Mouse (Mus musculus) lung, postnatal 10 days (tissue): ENCODE measurements around the gene Prkg1.

Source experiments
- DNase-seq: peaks from one replicate; pipeline ENCODE4 v3.0.0; 2021

The Prkg1 gene

GRCm38 (mm10) chr19:31621716-31622115 is 143.1 kb downstream of the Prkg1 start:
- no peak for DNase-seq

- no peak for DNase-seq
These were observed 148.0 kb downstream of the Prkg1 start for GRCm38 (mm10) chr19:31616830-31617229.

- DNase-seq, result no peak
These were observed 148.7 kb downstream of the Prkg1 start for GRCm38 (mm10) chr19:31616159-31616558.

DNA sequence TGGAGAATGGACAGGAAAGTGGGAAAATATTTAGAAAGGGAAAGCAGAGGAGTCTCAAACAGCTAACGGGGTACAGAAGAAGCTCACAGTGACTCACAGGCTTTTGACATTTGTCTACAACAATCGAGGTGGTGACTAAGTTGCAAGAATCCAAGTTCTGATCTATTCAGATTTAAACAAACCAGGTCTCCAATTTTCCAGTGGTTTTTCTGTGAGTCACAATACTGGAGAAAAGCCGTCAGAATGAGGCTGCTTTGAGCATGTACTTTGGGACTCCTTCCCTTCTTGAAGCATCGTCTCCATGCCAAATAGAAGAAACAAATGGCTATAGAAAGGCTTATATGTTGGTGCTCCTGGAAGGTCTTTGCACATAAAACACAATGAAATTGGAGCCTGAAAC is 151.7 kb downstream of the Prkg1 start:
- DNase-seq, result no peak

GRCm38 (mm10) chr19:31602578-31602977 is 162.3 kb downstream of the Prkg1 start:
- DNase-seq, result no peak

GRCm38 (mm10) chr19:31594011-31594410 is 170.8 kb downstream of the Prkg1 start:
- no peak for DNase-seq

GRCm38 (mm10) chr19:31590701-31591100 is 174.1 kb downstream of the Prkg1 start:
- no peak for DNase-seq

DNA sequence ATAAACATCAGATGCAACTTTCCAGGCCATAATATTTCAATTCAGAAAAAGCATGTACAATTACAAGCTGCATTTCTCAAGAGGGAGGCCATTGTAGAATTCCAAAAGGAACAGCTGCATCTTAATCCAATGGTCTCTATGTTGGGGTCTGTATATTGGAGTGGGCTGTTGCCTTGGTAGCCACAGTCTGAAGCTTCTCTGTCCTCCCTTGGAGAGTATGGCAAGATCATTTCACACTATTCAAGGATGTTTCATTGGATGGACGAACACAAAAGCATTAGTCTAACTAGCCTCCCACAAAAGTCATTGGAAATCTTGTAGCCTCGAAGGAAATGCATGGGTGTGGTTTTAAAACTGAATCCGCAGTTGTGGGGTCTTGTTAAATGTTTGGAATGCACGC is 187.7 kb downstream of the Prkg1 start:
- DNase-seq, result no peak

DNA sequence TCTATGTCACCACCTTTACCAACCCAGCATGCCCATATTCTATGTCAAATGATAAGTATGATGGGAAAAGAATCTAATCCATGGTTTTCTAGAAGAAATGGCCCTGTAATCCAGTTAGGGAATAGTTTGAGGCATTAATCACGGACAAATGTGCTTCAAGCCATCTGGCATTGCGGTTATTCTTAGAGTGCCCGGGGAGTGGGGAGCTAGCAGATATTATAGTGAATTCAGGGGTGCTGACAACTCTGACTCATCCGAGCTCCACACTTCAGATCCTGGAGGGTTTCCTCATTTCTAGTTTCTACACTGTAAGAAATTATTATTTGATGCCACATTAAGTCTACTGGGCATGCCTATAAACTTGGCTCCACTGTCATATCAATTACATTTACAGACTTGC is 200.5 kb downstream of the Prkg1 start:
- DNase-seq, result no peak

GRCm38 (mm10) chr19:31546063-31546462 is 218.8 kb downstream of the Prkg1 start:
- DNase-seq, result no peak

GRCm38 (mm10) chr19:31531249-31531740 is 233.5 kb downstream of the Prkg1 start:
- peak; percentile 45 for DNase-seq

- peak; percentile 65 for DNase-seq
These were observed 234.2 kb downstream of the Prkg1 start for GRCm38 (mm10) chr19:31530616-31531015.

GRCm38 (mm10) chr19:31529890-31530289 is 234.9 kb downstream of the Prkg1 start:
- DNase-seq, result no peak

GRCm38 (mm10) chr19:31514490-31514889 is 250.3 kb downstream of the Prkg1 start:
- DNase-seq, result no peak

DNA sequence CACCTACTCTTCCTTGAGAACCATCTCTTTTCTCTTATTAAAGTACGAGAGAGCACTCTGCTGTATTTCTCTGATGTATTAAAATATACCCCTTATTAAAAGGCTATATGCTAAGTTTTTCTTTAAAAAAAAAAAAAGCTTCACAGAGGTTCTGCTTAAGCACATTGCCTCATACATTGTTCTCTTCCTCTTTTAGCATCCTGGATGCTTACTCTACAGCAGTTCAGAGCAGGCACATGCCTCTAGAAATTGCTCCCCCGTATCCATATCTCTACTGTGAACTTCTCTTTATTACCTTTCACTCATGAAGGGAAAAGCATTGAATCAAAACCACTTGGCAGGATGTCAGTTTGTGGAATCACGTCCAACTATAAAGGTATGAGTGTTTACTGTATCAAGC is 257.0 kb downstream of the Prkg1 start:
- DNase-seq, result no peak

DNA sequence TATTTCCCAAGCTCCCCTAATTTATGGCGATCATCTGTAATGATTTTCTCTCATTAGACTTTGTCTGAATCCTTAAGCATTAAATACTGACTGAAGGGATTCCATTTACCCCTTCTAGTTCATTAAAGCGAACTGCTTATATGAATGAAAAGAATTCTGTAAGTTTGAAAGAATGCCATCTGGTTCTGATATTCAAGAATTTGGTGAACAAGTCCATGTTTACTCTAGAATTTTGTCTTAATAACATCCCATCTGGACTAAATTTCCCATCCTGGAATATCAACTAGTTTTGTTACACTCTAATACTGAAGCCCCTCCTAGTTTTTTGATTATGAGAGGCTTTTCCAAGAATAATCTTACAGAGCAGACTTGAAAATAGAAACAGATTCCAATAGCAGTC is 258.5 kb downstream of the Prkg1 start:
- no peak for DNase-seq

DNA sequence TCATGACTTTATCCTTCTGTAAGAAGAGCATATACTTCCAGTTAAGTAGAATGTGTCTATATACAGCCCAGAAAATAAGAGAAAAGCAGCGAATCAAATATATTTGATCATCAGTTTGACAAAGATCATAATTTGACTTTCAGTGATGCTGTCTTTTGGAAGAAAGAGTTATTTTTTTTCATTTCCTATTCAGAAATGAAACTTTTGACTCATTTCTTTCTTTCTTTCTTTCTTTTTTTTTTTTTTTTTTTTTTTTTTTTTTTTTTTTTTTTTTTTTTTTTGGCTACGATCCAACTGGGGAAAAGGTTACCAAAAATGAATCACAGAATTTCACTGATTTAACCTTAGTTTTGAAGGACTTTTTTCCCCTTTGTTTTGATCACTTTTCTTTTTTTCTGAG is 259.8 kb downstream of the Prkg1 start:
- DNase-seq, result no peak

GRCm38 (mm10) chr19:31497386-31497785 is 267.4 kb downstream of the Prkg1 start:
- DNase-seq, result no peak

DNA sequence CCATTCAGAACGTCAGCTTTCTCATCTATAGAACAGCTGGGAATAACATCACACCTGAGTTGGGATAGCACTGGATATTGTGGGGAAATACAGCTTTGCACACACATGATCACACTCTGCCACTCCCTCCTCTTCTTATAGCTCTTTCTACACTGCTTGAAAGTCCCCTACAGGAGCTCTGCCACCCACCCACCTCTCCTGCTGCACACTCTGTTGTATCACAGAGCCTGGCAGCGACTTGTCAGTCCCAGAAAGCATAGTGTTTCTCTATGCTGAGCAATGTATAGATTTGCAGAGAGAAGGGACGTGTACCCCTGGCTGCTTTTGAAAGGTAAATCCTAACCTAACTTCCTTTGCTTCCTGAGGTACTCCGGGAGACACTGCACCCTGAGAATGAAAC is 275.2 kb downstream of the Prkg1 start:
- no peak for DNase-seq

DNA sequence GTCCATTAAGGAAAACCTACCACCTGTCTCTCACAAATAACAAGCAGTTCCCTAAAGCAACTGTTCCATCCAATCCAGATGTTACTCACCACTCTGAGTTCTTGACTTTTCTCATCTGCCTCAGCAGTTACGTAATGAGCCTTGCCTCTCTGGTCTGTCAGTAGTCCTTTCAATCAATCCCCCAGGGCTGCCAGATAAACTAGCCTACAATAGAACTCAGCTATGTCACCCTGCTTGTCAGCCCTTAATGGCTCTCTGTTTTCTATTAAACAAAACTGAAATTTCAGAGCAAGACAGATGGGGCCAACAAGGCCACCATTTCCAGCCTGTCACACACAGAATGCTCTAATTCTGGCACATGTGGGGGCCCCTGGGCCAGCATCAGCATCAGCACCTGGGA is 293.1 kb downstream of the Prkg1 start:
- DNase-seq, result no peak

- no peak for DNase-seq
These were observed 304.6 kb downstream of the Prkg1 start for GRCm38 (mm10) chr19:31460188-31460587.

- DNase-seq, result no peak
These were observed 320.7 kb downstream of the Prkg1 start for GRCm38 (mm10) chr19:31444101-31444500.

DNA sequence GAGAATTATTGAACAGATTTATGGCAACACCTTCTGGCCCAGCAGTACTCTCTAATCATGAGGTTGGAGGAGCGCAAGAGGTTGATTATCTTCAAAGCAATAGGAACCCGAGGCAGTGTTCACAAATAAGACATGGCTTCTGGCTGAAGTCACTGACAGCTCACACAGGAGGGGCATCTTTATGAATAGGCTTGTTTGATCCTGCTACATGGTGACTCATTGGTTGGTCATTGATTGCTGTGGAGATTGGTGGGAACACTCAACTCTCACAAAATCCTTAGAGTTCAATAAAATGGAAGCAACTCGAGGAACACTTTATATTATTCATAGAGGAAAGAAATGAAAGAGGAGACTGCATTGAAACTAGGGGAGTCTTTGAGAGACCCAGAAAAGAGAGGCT is 322.5 kb downstream of the Prkg1 start:
- no peak for DNase-seq

DNA sequence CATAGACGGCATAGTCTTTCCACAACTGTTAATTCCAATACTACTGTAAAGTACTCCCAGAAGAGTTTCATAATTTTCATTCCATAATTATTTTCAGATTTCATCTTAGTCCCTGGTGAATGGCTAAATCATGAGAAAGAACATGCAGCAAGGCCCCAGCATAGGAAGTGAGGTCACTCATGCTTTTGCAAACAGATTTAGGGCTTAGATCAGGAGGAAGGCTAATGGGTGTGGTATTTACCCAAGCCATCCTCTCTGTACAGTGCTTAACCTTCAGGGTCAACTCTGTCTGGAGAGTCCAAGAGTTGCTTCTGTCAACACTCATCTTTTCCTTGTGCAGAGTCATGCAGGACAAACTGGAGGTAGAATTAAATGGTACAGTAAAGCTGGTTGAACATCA is 331.4 kb downstream of the Prkg1 start:
- no peak for DNase-seq

DNA sequence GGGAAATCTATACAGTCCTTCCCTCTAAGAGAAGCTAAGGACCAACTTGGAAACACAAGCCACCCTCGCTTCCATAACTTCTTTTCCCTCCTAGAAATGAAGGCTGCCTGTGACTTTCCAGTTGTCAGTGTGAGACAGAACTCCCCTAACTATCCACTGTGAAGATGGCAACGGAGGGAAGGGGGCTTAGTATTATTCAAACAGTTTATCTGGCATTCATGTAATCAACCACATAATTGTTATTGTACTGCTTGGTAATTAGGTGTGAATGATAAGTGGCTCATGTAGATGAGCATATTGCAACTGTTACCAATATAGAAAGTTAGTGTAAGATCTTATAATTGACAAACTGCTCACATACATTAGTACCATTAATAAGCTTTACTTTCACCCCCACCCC is 333.4 kb downstream of the Prkg1 start:
- DNase-seq, result no peak

DNA sequence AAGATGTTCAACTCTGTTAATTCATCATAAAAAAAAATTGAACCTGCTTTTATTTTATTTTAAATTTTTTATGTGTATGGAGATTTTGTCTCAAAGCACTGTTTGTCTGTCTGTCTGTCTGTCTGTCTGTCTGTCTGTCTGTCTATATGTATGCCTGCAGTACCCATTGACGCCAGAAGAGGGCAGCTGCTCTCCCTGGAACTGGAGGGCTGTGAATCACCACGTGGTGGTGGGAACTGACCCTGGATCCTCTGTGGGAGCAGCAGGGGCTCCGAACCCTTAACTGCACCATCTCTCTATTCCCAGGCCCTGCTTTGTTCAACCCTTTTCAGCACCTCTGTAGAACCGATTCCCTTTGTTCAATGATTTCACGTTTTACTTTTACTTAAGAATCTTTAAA is 338.7 kb downstream of the Prkg1 start:
- DNase-seq, result no peak
